Mouse (Mus musculus) layer of hippocampus, adult 9-11 months (tissue): ENCODE measurements around the gene Rasip1.
A peak's percentile ranks its signal among the peaks of the same experiment; 100 is the strongest.

Experiments
- DNase-seq: peaks from one replicate; pipeline ENCODE4 v3.0.0; 2022

Rasip1 gene

GRCm38 (mm10) chr7:45625481-45625880, 1.8 kb upstream of the Rasip1 start:
- DNase-seq: no peak

GRCm38 (mm10) chr7:45626571-45627076, 664 bp upstream of the Rasip1 start:
- no peak for DNase-seq

DNA sequence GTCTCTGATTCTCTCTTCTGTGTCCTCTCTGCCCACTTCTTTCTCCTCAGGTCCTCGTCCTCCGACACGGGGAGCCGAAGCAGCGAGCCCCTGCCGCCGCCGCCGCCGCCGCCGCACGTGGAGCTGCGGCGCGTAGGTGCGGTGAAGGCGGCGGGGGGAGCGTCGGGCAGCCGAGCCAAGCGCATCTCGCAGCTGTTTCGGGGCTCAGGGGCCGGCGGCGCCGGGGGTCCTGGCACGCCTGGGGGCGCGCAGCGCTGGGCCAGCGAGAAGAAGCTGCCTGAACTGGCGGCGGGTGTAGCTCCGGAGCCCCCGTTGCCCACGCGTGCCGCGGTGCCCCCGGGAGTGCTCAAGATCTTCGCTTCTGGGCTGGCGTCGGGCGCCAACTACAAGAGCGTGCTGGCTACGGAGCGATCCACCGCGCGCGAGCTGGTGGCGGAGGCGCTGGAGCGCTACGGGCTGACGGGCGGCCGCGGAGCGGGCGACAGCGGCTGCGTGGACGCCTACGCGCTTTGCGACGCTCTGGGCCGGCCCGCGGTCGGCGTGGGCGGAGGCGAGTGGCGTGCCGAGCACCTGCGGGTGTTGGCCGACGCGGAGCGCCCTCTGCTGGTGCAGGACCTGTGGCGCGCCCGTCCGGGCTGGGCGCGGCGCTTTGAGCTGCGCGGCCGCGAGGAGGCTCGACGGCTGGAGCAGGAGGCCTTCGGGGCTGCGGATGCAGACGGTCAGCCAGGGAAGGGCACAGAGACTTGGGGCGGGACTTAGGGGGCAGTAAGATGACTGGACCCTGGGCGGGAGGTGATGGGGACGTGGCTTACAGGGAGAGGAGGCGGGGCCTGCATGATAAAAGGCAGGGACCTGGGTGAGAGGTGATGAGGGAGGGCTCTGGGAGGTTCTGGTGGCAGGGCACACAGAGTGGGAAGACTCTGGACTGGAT, 1.3 kb downstream of the Rasip1 start:
- peak; percentile 81 for DNase-seq

DNA sequence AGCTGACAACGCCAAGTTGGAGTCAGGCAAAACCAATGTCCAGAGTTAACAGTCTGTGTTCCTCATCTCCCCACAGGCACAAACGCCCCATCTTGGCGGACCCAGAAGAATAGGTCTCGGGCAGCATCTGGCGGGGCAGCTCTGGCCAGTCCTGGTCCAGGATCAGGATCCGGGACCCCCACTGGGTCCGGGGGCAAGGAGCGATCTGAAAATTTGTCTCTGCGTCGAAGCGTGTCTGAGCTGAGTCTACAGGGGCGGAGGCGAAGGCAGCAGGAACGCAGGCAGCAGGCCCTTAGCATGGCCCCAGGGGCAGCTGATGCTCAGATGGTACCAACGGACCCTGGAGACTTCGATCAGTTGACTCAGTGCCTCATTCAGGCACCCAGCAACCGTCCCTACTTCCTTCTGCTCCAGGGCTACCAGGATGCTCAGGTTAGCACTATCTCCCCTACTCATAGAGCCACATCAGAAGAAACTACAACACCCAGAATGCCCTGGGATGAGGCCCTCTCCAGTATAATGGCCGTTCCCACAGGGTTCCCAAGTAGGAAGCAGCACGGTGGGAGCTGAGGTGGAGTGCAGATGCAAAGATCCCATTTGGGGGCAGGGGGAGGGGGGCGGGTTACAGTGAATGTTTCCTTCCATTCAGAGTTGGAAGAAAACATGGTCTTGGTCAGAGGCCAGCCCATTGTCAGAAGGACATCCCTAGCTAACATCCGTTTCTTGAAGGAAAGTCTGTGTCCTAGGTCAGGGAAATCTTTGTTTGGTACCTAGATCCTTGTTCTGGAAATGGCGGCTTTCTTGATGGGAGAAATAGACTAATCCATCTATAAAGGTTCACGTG, 3.0 kb downstream of the Rasip1 start:
- DNase-seq: no peak

- DNase-seq: no peak
These were observed 5.2 kb downstream of the Rasip1 start for GRCm38 (mm10) chr7:45632499-45632898.

- DNase-seq: no peak
These were observed 7.8 kb downstream of the Rasip1 start for GRCm38 (mm10) chr7:45634946-45635681.

GRCm38 (mm10) chr7:45635711-45636688, 8.7 kb downstream of the Rasip1 start:
- no peak for DNase-seq

- DNase-seq: no peak
These were observed 10.4 kb downstream of the Rasip1 start for GRCm38 (mm10) chr7:45637710-45638109.

GRCm38 (mm10) chr7:45638623-45639401, 11.5 kb downstream of the Rasip1 start:
- peak; percentile 98 for DNase-seq

DNA sequence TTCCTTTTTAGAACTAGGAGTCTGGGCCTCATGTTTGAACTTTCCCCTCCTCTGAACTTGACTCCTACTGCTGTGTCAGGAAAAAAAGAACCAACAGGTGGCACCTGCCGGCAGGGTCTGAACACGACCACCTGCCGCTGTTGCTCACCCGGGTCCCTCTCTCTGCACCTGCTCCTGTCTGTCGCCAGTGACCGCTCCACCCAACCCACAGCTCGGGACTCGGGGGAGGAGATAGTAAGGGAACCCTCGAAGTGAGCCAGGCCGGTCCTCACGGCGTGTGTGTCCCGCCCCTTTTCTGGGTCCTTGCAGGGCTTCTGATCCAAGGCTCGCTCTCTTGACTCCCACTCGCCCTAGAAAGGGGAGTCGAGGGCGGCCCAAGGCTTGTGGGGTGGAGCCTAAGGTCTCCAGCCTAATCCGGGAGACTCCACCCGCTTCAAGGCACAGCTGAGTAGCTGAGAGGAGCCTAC, 12.3 kb downstream of the Rasip1 start, which contains the start of gene Mamstr:
Mamstr (plus strand) TSS at position 417 of the 467 bp plus-strand sequence.
- DNase-seq: no peak

GRCm38 (mm10) chr7:45640191-45640957, 13.1 kb downstream of the Rasip1 start:
- no peak for DNase-seq

- DNase-seq: no peak
These were observed 14.2 kb downstream of the Rasip1 start for GRCm38 (mm10) chr7:45641391-45642040.

GRCm38 (mm10) chr7:45642083-45642482, 14.8 kb downstream of the Rasip1 start:
- DNase-seq: no peak

DNA sequence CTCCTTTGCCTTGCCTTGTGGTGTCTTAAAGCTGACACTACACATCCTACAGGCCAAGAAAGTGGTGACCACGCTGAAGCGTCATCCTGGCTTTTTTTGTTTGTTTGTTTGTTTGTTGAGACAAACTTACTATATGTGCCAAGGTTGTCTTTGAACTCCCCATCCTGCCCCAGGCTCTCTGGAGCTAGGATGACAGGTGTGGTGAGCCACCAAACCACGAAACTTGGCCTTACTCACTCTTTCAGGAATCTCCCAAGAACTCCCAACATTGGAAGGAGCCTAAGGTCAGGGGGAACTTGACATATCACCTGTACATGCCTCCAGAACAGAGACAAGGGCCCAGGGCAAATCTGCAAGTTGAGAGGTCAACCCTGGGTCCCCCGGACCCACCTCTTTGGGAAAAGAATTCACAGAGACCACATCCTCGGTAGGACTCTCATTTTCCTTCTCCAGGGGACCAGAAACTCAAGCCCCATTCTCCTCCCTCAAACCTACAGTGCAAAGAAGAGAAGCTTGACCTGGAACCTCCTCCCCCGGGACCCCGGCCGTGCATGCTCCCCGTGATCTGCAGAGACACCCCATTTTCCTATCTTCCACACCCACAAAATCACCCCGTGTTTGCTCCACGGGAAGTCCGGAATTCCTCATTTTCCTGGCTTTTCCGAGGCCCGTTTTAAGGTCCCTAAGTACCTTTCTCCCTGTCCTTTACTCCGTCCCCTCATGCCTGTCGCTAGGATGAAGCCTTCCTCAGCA, 15.4 kb downstream of the Rasip1 start:
- DNase-seq: no peak

- DNase-seq: peak; percentile 96
These were observed 16.3 kb downstream of the Rasip1 start for GRCm38 (mm10) chr7:45643441-45644178.

- peak; percentile 76 for DNase-seq
These were observed 16.9 kb downstream of the Rasip1 start for GRCm38 (mm10) chr7:45644183-45644582.

DNA sequence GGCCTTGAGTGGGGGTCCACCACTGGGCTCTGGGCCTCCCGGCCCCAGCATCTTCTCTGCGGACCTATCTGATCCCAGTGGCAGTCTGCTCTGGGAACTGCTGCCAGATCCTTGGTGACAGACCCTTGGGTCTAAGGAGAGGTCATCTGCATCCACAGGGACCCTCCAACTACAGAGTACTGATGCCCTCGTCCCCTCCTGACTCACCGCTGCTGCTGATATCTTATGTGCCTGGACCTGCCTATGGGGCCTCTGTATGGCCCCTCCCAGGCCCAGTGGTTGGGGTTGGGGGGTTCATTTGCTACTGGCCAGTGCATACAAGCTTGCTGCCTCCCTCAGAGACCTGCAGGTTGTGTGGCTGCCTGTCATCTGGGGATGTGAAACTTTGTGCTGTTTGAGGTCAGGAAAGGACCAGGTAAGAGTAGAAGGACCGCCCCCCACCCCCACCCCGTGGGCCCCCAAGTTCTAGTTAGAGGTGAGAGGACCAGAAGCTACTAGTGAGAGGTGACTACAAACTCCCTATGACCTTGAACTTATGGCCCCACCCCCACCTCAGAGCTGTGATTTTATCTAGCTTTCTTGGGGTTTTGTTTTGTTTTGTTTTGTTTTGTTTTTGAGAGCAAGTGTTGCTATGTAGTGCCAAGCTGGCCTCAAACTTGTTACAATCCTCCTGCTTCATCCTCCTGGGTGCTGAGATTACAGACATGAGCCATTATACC, 17.7 kb downstream of the Rasip1 start:
- no peak for DNase-seq
